Mouse (Mus musculus) ES-E14 (cell line): ENCODE data around the gene Nrxn3. TPM values are rescaled to one million over a fixed set of nuclear protein-coding genes. Genes with fewer than 3 reads are reported as not detected.
A peak's percentile ranks its signal among the peaks of the same experiment; 100 is the strongest.

Experiments
- DNase-seq: peaks from one replicate; pipeline ENCODE4 v3.0.0-alpha.2; 2013; ENCODE audit warnings: low read depth, low spot score
- H3K27ac ChIP-seq: 2 replicates; pipeline ENCODE4 v1.5.1; 2012; ENCODE audit warnings: low read depth, mild to moderate bottlenecking, low read length, moderate library complexity, mixed read lengths; ENCODE audit not compliant: poor library complexity, insufficient read depth, severe bottlenecking
- H3K36me3 ChIP-seq: 2 replicates; pipeline ENCODE4 v1.6.1; 2012; ENCODE audit warnings: mild to moderate bottlenecking, low read length, moderate library complexity, mixed read lengths; ENCODE audit not compliant: control insufficient read depth, poor library complexity, insufficient read depth, severe bottlenecking
- H3K4me1 ChIP-seq, 2 experiments: fragments of 150-350 bp in 1 of 2; sonication (generic) in 1 of 2; 2 replicates each; pipeline ENCODE4 v1.6.1; 2012; ENCODE audit warnings: low read length in 2 of 2, mild to moderate bottlenecking in 1 of 2, mixed read lengths in 1 of 2; ENCODE audit not compliant: control insufficient read depth in 2 of 2, insufficient read depth in 2 of 2, poor library complexity in 1 of 2
- H3K4me3 ChIP-seq, 2 experiments: fragments of 150-350 bp in 1 of 2; sonication (generic) in 1 of 2; 2 replicates each; pipeline ENCODE4 v1.5.1; 2012; ENCODE audit warnings: low read length in 2 of 2, low read depth in 1 of 2, mild to moderate bottlenecking in 1 of 2, mixed read lengths in 1 of 2; ENCODE audit not compliant: insufficient read depth in 1 of 2, poor library complexity in 1 of 2, severe bottlenecking in 1 of 2
- H3K9ac ChIP-seq: 2 replicates; pipeline ENCODE4 v1.6.1; 2012; ENCODE audit warnings: low read depth, mild to moderate bottlenecking, low read length, mixed read lengths; ENCODE audit not compliant: poor library complexity, insufficient read depth, severe bottlenecking
- H3K9me3 ChIP-seq: fragments of 150-350 bp; sonication (generic); 2 replicates; pipeline ENCODE4 v1.6.1; 2012; ENCODE audit warnings: low read depth, mild to moderate bottlenecking, low read length; ENCODE audit not compliant: control insufficient read depth, insufficient read depth
- CHD2 ChIP-seq: IDR thresholded peaks from 2 replicates; pipeline ENCODE4 v1.6.1; 2014; ENCODE audit warnings: mild to moderate bottlenecking, low read depth, low read length, inconsistent platforms
- HCFC1 ChIP-seq: IDR thresholded peaks from 2 replicates; pipeline ENCODE4 v1.6.1; 2012; ENCODE audit warnings: low read length, inconsistent platforms, borderline replicate concordance; ENCODE audit not compliant: insufficient read depth
- MAFK ChIP-seq: IDR thresholded peaks from 2 replicates; pipeline ENCODE4 v1.6.1; 2014; ENCODE audit warnings: mild to moderate bottlenecking, low read depth, low read length, inconsistent platforms; ENCODE audit not compliant: insufficient read depth
- ZC3H11A ChIP-seq: IDR thresholded peaks from 2 replicates; pipeline ENCODE4 v1.6.1; 2012; ENCODE audit warnings: low read depth, mild to moderate bottlenecking, inconsistent platforms, low read length, borderline replicate concordance
- ZNF384 ChIP-seq: IDR thresholded peaks from 2 replicates; pipeline ENCODE4 v1.6.1; 2012; ENCODE audit warnings: low read depth, low read length, inconsistent platforms
- in situ Hi-C, 2 experiments: fragments of 600-800 bp; cut with MboI; formaldehyde crosslinking; loops; one replicate each; pipeline ENCODE4 v1.15.1; 2025; ENCODE audit warnings: low sequenced_read_pairs in 2 of 2, inconsistent platforms in 1 of 2; ENCODE audit not compliant: unreplicated experiment in 2 of 2
- total RNA-seq: library from RNA; depleted of rRNA; stranded (reverse); fragments of 300-350 nt; gene quantifications from 2 replicates; pipeline ENCODE4 v1.2.3, GENCODE M21; 2012

The Nrxn3 gene
- total RNA-seq, 1 experiment: 0.13 TPM

GRCm38 (mm10) chr12:88859456-88860345 is 137.0 kb downstream of the Nrxn3 start:
- H3K4me3 ChIP-seq: no peak overlapping the region
- H3K4me1 ChIP-seq: no peaks in the 10 kb centered on the region
- no peak for DNase-seq
- in situ Hi-C loops: no loop called here
- TF ChIP-seq HCFC1: no peak
- TF ChIP-seq MAFK: no peak
- no peak for TF ChIP-seq CHD2
- TF ChIP-seq ZNF384: no peak
- no peak for TF ChIP-seq ZC3H11A
- H3K9ac ChIP-seq: no peak overlapping the region
- H3K9me3 ChIP-seq: no peaks in the 10 kb centered on the region
- no peaks in the 10 kb centered on the region for H3K36me3 ChIP-seq
- H3K27ac ChIP-seq: no peak overlapping the region

GRCm38 (mm10) chr12:88860397-88860796 is 137.7 kb downstream of the Nrxn3 start:
- in situ Hi-C loops: no loop called here

GRCm38 (mm10) chr12:88863069-88863468 is 140.4 kb downstream of the Nrxn3 start:
- H3K27ac ChIP-seq: no peak overlapping the region
- TF ChIP-seq ZNF384: peak; percentile 10; the same call in 1 of the 2 replicates
- TF ChIP-seq CHD2: no peak
- H3K36me3 ChIP-seq: no peaks in the 10 kb centered on the region
- no peaks in the 10 kb centered on the region for H3K4me1 ChIP-seq
- in situ Hi-C loops: no loop called here
- no peak overlapping the region for H3K9ac ChIP-seq
- H3K9me3 ChIP-seq: no peaks in the 10 kb centered on the region
- H3K4me3 ChIP-seq: no peak overlapping the region
- no peak for DNase-seq

More at GRCm38 (mm10) chr12:88860397-88860796, 137.7 kb downstream of the Nrxn3 start:
- H3K9me3 ChIP-seq: no peaks in the 10 kb centered on the region
- DNase-seq: no peak
- TF ChIP-seq CHD2 (no peak), HCFC1 (no peak), ZNF384 (no peak), ZC3H11A (no peak), MAFK (no peak)
- no peak overlapping the region for H3K27ac ChIP-seq
- no peaks in the 10 kb centered on the region for H3K4me1 ChIP-seq
- H3K36me3 ChIP-seq: no peaks in the 10 kb centered on the region
- H3K9ac ChIP-seq: no peak overlapping the region
- H3K4me3 ChIP-seq: no peak overlapping the region

- no peak for DNase-seq
- H3K9me3 ChIP-seq: no peaks in the 10 kb centered on the region
- no peak overlapping the region for H3K9ac ChIP-seq
- in situ Hi-C loops: no loop called here
- no peak overlapping the region for H3K27ac ChIP-seq
- TF ChIP-seq CHD2 (no peak), ZNF384 (no peak), ZC3H11A (no peak), HCFC1 (no peak), MAFK (no peak)
- no peak overlapping the region for H3K4me3 ChIP-seq
- H3K4me1 ChIP-seq: no peaks in the 10 kb centered on the region
- H3K36me3 ChIP-seq: no peaks in the 10 kb centered on the region
Measured at GRCm38 (mm10) chr12:88868288-88868687, 145.6 kb downstream of the Nrxn3 start.

GRCm38 (mm10) chr12:88897331-88897730 is 174.7 kb downstream of the Nrxn3 start:
- Histone ChIP-seq H3K36me3 (no peaks in the 10 kb centered on the region), H3K4me3 (no peak overlapping the region), H3K9ac (no peak overlapping the region), H3K27ac (no peak overlapping the region), H3K9me3 (no peaks in the 10 kb centered on the region), H3K4me1 (peaks cover 0 to 3% of the 10 kb centered on the region in 2 experiments; a peak in 1 of 4 replicates)
- TF ChIP-seq HCFC1 (no peak), ZNF384 (no peak), MAFK (no peak), ZC3H11A (no peak), CHD2 (no peak)
- no peak for DNase-seq
- in situ Hi-C loops: no loop called here
